Mouse (Mus musculus): Measurements from ENCODE around the gene Cbln1.

The Cbln1 gene

DNA sequence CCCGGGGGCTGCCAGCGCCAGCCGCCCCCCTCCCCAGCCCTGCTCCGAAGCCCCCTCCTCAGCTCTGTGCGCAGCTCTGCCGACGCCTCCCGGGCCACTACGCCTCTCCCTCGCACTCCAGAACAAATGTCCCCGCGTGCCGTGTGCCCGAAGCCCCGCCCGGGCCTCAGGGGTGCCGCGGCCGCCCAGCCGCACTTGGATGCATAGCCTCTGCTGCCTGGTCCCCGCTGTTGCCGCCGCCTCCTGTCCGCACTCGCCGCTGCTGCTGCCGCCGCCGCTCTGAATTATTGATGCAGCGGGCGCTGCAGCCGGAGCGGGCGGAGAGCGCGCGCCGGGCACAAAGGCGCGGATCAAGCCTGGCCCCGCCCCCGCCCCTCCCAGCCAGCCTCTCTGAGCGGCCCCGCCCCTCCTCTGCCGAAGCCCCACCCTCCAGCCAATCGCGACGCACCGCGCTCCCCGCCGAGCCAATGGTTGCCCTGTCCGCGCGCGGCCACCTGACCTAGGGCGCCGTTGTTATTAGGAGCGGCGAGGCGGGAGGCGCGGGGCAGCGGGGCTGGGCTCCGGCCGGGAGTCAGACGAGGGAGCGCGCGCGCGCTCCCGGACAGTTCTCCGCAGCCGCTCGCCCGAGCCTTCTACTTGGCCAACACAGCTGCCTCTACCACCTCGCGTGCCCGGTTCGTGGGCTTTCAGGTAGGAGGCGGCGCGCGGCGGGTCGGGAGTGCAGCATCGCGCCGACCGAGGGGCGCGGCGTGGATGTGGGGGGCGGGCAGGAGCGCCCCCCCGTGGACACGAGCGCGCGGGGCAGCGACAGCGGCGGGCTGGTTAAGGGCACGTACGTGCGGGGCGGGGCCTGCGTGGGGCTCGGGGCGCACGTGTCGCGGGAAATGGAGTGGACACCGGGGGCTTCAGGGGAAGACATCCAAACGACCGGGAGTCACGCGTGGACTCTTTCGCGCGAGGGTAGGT, at the start of gene Cbln1:
Gene Cbln1 (minus strand): TSS at position 339 of the 966 bp plus-strand sequence.
- no peak for DNase-seq (ENCODE audit: extremely low spot score, low read depth, low spot score)

DNA sequence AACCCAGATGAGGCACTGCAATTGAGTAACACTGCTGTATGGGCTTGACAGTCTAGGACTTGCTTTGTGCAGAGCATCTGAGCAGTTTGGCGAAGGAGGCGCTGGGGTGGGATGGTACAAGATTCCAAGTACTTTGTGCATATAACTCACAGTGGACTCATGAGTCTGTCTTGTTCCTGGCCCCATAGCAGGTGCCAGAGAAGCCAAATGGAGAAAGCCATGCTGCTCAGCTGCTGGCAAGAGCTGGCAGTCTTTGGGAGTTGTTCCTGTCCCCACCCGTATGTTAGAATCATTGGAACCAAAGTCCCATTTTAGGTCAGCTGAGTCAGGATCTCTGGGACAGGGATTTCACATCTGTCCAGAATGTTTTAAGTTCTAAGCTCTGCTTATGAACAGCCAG, 44.7 kb upstream of the Cbln1 start:
- no peak for DNase-seq (ENCODE audit: extremely low spot score, low read depth, low spot score)

DNA sequence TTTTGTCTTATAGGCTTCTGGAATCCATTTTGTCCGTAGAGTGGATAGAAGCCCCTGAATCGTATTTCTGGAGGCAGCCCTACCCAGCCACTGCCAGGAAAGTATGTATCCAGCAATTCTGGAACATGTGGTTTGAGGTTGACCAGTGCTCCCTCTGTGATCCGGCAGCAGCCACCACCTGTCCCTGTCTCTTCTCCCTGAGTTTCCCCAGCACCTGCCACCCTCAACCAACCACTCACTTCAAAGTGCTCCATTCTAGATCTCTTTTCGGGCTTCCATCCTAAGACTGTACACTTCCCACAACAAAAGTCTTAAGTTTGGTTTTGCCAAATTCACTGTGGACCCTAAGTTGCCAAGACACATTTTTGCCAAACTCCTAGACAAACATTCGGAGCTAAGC, 41.4 kb upstream of the Cbln1 start:
- DNase-seq (ENCODE audit: extremely low spot score, low read depth, low spot score) = no peak

DNA sequence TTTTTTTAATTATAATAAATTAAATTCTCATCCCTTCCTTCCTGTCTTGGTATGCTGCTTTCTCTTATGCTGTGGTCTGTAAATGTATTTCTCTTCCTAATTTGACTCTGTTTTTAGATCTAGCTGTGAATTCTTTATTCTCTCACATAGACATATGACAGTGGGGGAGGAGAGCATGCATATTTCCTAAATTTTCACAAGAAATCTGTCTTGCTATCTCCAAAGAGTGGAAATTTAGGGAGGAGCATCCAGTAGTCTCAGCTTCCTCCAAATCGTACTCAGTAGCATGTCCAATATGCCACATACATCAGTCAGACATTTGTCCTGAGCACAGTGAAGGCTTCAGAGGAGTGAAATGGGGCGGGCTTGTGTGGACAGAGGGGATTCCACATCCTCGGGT, 40.9 kb upstream of the Cbln1 start:
- no peak for DNase-seq (ENCODE audit: extremely low spot score, low read depth, low spot score)

DNA sequence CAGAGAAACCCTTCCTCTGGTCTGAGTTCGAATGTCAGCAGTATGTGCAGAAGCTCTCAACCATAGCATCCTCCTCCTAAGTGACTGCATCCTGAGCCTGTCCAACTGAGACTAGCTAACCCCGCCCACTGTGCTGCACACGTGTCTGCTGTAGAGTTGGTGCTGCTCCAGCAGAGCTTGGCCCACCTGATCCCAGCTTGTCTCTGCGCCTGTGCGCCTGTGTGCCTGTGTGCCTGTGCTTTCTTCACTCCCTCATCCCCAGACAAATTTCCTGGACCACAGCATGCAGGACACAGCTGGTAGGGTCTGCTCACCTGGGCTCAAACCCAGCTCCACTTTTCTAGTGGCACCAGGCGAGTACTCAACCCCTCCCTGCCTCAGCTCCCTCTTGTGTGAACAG, 40.2 kb upstream of the Cbln1 start:
- DNase-seq (ENCODE audit: extremely low spot score, low read depth, low spot score) = no peak

DNA sequence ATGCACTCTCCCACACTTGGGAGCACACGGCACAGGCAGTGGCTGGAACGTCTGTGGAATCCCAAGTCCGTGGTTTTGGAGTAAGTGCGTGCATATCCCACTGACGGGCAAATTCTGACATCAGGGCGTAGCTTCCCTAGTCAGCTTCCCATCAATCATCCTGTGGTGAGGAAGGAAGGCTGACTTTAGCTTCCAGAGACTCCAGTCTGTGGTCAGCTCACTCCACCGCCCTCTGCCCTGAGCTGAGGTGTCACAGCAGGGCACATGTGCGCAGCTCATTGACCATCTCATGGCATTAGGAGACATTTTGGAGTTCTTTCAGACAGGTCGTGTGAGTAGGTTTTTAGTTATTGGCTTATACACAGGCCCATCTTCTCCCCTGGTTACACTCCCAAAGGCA, 34.6 kb upstream of the Cbln1 start:
- DNase-seq (ENCODE audit: extremely low spot score, low read depth, low spot score) = no peak

DNA sequence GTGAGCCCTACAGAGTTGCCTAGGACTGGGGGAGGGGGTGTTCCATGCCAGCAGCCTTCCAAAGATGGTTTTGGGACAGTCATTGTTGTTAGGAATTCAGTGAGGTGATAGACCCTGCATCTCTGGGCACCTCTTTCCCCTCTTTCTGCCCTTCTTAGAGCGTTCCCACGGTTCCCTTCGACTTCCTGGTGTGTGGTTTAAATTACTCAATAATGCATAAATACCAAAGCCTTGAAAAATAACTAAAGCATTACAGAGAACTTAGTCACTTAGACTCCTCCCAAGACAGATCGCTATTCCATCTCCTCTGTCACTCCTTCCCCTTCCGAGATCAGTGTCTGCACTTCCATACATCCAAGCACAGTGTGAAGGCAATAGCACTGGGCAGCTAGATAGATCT, 32.0 kb upstream of the Cbln1 start:
- no peak for DNase-seq (ENCODE audit: extremely low spot score, low read depth, low spot score)

DNA sequence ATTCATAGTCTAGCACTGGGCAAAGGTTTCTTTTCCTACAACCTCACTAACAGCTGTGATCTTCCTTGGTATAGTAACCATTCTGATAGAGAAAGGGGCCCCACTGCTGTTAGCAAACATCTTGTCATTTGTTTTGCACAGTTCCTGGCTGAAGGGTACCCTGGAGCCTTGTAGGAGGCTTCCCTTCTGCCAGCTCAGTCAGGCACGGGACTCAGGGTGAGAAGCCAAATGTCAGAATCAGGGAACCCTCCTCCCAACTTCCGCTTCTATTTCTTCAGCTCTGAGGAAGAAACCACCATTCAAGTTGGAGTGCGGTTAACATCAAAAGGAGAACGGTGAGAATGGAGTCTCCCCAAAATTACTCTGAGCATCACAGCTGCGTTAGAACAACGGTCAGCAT, 30.3 kb upstream of the Cbln1 start:
- DNase-seq (ENCODE audit: extremely low spot score, low read depth, low spot score) = no peak

DNA sequence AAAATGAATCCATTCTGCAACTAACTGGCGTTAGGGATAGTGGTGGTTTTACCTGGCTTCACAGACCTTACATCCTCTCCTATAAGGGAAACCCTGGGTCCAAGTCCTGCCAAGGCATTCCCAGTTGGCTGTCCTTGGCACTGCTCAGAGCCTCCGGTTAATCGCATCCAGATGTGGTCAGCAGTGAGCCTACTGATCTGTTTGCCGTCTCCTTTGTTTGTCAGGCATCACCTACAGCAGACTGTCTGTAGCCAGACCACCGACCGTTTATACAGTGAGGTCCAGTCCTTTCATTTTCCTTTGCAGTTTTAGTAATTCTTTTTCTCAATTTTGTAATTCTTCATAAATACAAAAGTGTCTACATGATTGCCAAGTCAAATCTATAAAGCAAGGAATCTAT, 25.2 kb upstream of the Cbln1 start:
- no peak for DNase-seq (ENCODE audit: extremely low spot score, low read depth, low spot score)

DNA sequence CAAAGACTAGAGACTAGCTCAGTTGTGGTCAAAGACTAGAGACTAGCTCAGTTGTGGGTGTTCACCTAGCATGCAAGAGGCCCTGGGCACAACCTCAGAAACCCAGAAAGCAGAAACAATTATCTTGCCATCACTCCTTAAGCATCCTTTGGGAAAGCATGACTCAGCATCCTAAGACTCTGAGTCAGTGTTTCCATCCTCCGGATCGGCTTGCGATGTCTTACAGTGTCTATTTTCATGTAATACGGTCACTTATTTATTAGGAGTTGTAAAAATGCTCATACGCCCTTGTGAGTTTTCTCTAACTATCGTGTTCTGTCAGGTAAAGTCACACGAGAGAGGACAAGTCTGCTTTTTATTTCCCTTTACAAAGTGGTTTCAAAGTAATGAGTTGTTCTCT, 24.1 kb upstream of the Cbln1 start:
- DNase-seq (ENCODE audit: extremely low spot score, low read depth, low spot score) = no peak

DNA sequence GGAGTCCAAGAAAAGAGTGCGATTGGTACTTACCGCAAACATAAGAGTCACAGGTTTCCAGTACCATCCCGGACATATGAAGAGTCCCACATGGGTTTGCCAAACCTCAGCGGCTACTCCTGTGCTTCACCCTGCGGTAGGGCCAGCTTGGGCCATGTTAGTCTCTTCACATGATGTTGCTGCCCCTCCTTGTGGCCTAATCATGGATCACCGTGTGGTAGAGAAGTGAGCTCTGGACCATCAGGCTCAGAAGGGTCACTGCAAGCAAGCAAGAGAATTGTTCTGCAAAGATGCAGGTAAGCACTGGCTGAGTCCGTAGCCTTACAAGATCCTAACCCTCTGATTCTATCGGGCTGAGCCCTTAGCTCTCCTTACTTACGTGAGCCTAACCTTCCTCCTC, 22.5 kb upstream of the Cbln1 start:
- no peak for DNase-seq (ENCODE audit: extremely low spot score, low read depth, low spot score)

DNA sequence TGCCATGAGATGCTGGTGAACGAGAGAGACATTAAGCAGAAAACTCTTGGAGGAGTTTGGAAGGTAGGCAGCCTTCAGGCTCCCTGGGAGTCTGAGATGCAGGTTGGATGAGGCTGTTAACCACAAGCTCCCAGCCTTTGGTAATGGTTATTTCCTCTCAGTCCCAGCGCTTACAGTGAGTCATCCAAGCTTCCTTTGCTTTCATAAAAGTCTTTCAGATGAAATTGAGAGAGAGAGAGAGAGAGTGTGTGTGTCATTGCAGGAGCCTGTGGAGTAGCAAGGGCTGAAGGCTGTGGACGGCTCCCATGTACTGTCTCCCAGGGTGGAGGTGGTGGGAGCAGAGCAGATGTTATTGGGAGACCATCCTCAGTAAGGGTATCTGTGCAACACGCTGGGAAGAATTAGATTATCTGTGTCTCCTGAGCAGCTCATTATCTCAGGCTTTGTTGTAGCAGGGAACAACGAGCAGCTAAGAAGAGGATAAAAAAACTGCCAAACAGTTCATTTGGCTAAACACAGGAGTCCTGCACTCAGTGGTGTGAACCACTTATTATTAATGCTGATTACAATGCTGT, 17.5 kb upstream of the Cbln1 start:
- no peak for DNase-seq (ENCODE audit: extremely low spot score, low read depth, low spot score)

DNA sequence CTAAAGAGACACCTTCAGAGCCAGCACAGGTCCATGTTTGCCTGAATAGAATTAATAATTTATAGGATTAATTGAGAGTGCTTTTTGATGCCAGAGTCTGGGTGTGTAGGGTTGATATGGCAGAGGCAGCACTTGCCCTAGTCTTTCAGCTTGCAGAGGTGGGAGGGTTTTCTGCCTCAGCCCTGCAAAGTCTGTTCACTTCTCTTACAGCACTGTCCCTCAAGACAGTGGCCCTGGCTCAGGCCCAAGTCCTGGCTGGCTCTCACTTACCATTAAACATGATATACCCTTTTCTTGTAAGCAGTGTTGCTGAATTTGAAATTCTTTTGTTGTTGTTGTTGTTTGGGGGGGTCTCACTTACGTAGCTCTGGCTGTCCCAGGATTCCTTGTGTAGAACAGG, 9.0 kb upstream of the Cbln1 start:
- DNase-seq (ENCODE audit: extremely low spot score, low read depth, low spot score) = no peak

DNA sequence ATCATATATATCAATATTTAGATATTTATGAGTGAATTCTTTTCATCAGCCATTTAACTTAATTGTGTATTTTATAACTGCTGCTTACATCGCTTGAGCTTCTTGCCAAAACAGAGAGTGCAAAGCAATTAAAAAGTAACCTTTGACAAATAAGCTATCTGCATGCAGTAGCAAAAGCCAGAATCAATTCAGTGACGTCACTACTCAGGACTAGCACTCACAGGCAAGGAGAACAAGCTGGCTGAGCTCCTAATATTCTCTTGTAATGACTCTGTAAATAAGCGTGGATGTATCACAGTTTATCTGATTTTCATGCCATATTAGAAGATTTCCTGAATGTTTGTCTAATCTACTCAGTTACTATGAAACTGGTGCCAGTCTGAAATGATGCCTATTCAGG, 5.8 kb upstream of the Cbln1 start:
- no peak for DNase-seq (ENCODE audit: extremely low spot score, low read depth, low spot score)

DNA sequence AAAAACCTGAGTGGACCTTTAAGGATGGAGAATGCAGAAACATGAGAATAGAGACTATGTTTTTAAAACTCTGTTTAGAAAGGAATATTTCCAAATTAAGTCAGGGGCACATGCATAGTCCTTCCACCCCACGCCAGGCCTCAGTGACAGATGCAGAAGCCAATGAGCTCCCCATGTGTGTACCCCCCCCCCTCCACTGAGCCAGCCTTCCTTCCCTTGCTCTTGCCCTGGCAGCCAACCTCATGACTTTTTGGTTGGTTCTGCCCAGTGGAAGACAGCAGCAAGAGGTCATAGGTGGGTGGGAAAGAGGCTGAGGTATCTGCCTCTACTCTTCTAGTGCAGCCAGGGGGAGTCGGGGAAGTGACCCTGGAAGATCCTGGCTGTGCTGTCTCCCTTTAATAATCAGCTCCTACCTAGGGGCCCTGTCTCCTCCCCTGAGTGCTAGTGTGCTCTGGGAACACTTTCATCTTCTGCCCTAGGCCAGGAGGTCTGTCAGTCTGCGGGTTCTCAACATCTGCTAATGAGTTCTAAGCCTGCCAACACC, 4.8 kb upstream of the Cbln1 start:
- no peak for DNase-seq (ENCODE audit: extremely low spot score, low read depth, low spot score)

DNA sequence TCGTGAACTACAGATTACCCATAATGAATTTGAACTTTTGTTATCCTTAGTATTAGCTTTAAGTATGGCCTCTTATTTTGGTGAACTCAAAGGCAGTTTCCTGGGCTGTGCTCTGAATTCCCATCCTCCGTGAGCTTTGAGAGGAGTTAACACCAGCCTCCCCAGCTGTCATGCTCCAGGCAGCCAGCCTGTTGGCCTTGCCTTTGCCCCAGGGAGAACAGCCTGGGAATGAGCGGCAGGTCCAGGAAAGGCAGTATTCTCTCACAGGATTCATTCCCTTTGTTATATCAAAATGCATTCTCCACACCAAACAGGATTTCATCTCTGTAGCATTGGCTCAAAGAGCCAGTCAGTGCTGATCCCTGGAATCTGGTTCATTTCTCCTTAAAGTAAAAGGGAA, 3.1 kb upstream of the Cbln1 start:
- no peak for DNase-seq (ENCODE audit: extremely low spot score, low read depth, low spot score)

DNA sequence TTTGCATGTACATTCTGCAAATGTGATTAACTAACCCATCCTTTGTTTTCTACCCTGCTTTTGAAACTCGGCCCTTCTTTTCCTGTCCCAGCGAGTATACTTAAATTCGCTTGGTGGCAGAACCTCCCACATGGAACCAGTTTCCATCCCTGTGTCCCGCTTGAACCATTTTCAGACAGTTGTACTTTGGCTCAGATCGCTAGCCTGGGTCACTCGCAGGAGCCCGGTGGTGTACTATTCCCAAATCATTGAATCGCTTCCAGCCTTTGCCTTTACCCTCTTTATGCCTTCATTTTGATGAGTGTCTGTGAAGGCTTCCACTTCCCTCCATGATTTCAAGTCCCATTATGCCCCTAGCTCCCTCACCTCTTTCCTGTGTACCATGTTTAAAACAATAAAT, 2.0 kb upstream of the Cbln1 start:
- no peak for DNase-seq (ENCODE audit: extremely low spot score, low read depth, low spot score)

DNA sequence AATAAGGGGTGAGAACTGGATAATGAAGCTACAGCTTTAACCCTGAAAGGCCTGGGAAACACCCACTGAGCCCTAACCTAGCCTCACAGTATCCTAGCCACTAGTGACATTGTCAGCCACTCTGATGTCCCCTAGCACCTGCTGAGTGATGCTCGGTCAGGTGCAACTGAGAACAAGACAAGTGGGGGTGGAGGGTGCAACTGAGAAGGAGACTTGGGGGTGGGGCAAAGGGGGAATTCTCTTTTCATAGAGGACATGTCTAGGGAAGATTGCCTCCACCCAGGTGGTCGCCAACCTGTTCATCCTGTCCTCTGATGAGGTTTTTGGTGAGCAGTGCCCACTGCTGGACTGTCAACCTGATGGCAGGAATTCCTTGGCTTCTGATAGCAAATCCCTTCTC, 1.5 kb upstream of the Cbln1 start:
- no peak for DNase-seq (ENCODE audit: extremely low spot score, low read depth, low spot score)

DNA sequence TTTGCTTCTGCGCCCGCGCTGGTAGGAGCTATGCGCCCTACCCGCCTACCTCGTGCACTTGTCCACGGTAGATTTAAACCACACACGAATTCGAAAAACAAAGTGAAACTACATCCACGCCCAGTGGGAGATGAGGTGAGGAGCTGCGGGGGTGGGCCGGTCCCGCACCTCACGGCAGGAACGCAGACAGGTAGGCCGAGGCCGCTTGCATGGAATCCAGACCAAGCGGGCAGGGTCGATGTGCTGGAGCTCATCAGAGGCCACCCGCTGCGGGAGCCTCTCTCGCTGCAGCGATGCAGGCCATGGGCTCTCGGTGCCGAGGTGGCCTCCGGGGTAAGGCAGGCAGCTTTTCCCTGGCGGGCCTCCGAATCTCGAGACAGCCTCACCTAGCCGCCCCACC, 905 bp upstream of the Cbln1 start:
- no peak for DNase-seq (ENCODE audit: extremely low spot score, low read depth, low spot score)

DNA sequence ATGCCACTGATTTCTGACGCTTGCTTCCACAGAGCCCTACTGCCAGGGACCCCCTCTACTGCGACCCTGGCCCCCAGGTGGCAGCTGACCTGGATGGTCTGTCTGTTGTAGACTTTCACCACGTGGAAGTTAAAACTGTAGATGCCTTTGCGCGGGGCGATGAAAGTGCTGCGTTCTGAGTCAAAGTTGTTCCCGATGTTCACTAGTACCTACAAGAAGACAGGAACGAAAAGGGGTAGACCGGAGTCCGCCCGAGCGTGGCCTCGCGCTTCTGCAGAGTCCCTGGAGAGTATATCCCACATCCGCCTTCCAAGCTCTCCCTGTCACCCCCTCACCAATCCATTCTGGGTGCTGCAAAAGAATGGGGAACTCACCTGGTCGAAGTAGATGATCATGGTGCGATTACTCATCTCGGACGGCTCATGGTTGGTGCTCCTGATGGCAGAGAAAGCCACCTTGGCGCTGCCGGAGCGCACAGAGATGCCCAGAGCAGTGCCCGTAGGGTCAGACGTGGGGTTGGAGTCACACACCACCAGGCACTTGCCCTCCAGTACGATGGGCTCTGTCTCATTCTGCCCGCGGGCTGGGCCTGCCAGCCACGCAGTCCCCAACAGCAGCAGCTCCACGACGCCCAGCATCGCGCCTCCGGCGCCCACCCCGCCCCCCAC, 672 bp downstream of the Cbln1 start:
- no peak for DNase-seq (ENCODE audit: extremely low spot score, low read depth, low spot score)

DNA sequence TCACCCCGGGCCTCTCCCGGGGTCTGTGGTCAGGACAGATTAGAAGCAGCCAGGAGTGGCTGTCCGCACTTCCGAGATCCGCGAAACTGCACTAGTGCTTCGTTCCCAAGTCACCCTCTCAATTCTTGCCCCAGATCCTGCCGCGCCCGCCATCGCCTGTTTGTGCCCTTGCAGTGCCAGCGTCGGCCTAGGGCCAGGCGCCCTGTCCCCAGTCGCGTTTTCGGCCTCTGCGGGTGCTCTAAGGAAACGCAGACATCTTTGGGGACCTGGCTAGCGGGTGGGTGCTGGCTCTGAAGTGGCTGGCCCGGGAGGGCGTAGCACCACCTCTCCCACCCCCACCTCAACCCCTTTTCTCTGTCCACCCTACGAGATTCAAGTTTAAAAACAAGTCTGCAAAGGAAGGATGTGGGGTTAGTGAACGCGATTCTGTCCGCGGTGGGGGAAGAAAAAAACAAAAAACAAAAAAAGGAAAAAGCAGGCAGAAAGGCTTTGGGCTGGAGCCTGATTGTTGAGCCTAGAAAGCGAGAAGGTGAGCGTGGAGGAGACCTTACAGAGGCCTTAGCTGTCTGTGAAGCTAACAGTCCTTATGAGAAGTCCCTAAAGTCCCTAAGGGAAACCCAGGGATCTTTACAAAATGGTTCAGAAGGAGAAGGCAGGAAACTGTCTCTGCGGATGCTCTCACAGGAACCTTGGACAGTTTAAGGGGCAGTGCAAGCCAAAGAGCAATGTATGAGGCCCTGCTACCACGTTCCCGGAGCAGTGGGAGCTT, 1.4 kb downstream of the Cbln1 start:
- no peak for DNase-seq (ENCODE audit: extremely low spot score, low read depth, low spot score)
